Comparison of ENCODE assay signal across 8 mouse cellular contexts in the genomic region with DNA sequence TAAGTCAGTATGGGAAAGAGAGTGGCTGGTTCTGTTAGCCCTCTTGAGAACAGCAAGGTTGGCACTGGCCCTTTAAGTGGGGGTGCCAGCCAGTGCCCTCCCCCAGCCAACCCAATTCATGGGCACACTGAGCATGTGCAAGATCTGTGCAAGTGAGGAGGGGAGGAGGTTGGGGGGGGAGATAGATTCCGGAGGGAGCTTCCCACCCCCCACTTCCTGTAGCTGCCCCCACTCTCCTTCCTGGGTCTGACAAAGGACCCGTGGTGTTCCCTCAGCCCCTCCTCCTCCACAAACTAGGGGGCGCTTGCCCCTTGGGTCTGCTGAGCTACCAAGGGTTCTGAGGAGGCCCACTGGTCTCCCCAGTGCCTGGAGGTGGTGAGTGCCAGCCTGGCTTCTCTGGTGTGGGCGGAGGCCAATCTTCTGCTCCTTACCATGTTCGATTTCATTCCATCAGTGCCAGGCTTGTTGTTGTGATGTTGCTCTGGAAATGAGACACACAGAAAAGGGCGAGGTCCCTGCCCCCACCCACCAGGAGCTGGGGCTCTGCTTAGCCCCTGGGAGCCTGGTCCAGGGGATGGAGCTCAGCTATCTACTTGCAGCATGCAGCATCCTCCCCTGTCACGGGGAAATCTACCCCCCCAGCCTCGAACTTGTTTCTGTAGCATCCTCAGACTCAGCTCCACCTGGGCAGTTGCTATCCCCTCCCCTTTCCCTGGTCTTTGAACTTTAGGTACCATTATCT. TPM values are rescaled to one million over a fixed set of nuclear protein-coding genes. Genes with fewer than 3 reads are reported as not detected.
DNase-seq lines count a peak whose midpoint lies in the region; ATAC-seq and TF ChIP-seq lines count a peak whose summit lies in the region.

No protein-coding gene starts in this region.

- H3K36me3 ChIP-seq in forebrain, embryonic 16.5 days (ENCODE audit: control insufficient read depth, insufficient read depth) = peaks cover 5% of the 10 kb centered on the region
- peaks cover 19% of the 10 kb centered on the region for H3K36me3 ChIP-seq in hindbrain, embryonic 14.5 days (replicated peaks; ENCODE audit: control insufficient read depth, insufficient read depth)
- H3K36me3 ChIP-seq in lung, embryonic 15.5 days = 0 out of 2 replicates have a peak, but pooled peaks cover 3% of the 10 kb centered on the region

- no peaks in the 10 kb centered on the region for H3K9me3 ChIP-seq in forebrain, embryonic 16.5 days (ENCODE audit: control insufficient read depth, low read length)
- H3K9me3 ChIP-seq in hindbrain, embryonic 14.5 days (ENCODE audit: control insufficient read depth, low read length) = no peaks in the 10 kb centered on the region
- no peaks in the 10 kb centered on the region for H3K9me3 ChIP-seq in lung, embryonic 15.5 days

- in situ Hi-C loops in Patski (cut with MboI; ENCODE audit: low pct_unique_long_range_greater_than_20kb) = no loop called here

- peak overlapping the region; percentile 94 for H3K27ac ChIP-seq in forebrain, embryonic 16.5 days (ENCODE audit: low read length)
- H3K27ac ChIP-seq in hindbrain, embryonic 14.5 days = peak overlapping the region; percentile 92
- peak overlapping the region; percentile 88 for H3K27ac ChIP-seq in lung, embryonic 15.5 days

- H3K4me3 ChIP-seq in forebrain, embryonic 16.5 days (replicated peaks; ENCODE audit: low read length) = peak overlapping the region; percentile 46
- peak overlapping the region; percentile 25 for H3K4me3 ChIP-seq in hindbrain, embryonic 14.5 days (replicated peaks; ENCODE audit: low read length)
- H3K4me3 ChIP-seq in lung, embryonic 15.5 days = peak overlapping the region; percentile 24

- ATAC-seq in Patski = peak; percentile 44
- peak; percentile 95 for ATAC-seq in forebrain, embryonic 16.5 days
- peak; percentile 93 for ATAC-seq in hindbrain, embryonic 14.5 days (ENCODE audit: low FRiP score)
- ATAC-seq in lung, embryonic 15.5 days (ENCODE audit: borderline replicate concordance, extremely low read depth, low FRiP score, low TSS enrichment) = peak; percentile 66

- no peak for TF ChIP-seq CTCF in Patski (IDR thresholded peaks at IDR 0.05)

- CTCF ChIA-PET in Patski (lab: Charles Lee) = interaction anchor here (0.8 to 5.0 kb wide), 8 partner anchors 9 to 83 kb away, joined by 3 to 30 read pairs (median 4); a partner anchor contains a TSS

- H3K4me1 ChIP-seq in forebrain, embryonic 16.5 days (replicated peaks; ENCODE audit: control insufficient read depth, insufficient read depth, low read length) = peaks cover 14% of the 10 kb centered on the region
- H3K4me1 ChIP-seq in hindbrain, embryonic 14.5 days (replicated peaks; ENCODE audit: control insufficient read depth, insufficient read depth, low read length) = peaks cover 24% of the 10 kb centered on the region
- peaks cover 40% of the 10 kb centered on the region for H3K4me1 ChIP-seq in lung, embryonic 15.5 days

- no peak for DNase-seq in Patski (ENCODE audit: low read depth, low spot score)
- DNase-seq in cerebellum, adult 11-12 months = peak; percentile 93
- peak; percentile 80 for DNase-seq in hindbrain, embryonic 14.5 days (ENCODE audit: low spot score)
- DNase-seq in layer of hippocampus, postnatal 14 days (ENCODE audit: low spot score in 2 of 2) = peak; percentile 80 to 93
- peak; percentile 94 for DNase-seq in retina, postnatal 1 day
- DNase-seq in c-Kit-positive CD71-positive TER-119-positive erythroid progenitor cells, embryonic 14.5 days (ENCODE audit: low spot score) = no peak

- H3K9ac ChIP-seq in forebrain, embryonic 16.5 days (replicated peaks; ENCODE audit: low read depth, low read length) = peak overlapping the region; percentile 66
- peak overlapping the region; percentile 58 for H3K9ac ChIP-seq in hindbrain, embryonic 14.5 days
- H3K9ac ChIP-seq in lung, embryonic 15.5 days = peak overlapping the region; percentile 1; the same call in 1 of the 2 replicates

- H3K4me2 ChIP-seq in forebrain, embryonic 16.5 days (ENCODE audit: low read length) = peak overlapping the region; percentile 61
- peak overlapping the region; percentile 61 for H3K4me2 ChIP-seq in hindbrain, embryonic 14.5 days (replicated peaks)
- H3K4me2 ChIP-seq in lung, embryonic 15.5 days = peak overlapping the region; percentile 45

- WGBS in forebrain, embryonic 16.5 days = 17% methylated on average over 8 of the region's 8 CpGs
- 20% methylated on average over 8 of the region's 8 CpGs for WGBS in hindbrain, embryonic 14.5 days
- WGBS in lung, embryonic 15.5 days = 24% methylated on average over 8 of the region's 8 CpGs

- no peaks in the 10 kb centered on the region for H3K27me3 ChIP-seq in Patski
- H3K27me3 ChIP-seq in forebrain, embryonic 16.5 days (replicated peaks; ENCODE audit: control insufficient read depth, insufficient read depth, low read length) = no peaks in the 10 kb centered on the region
- no peaks in the 10 kb centered on the region for H3K27me3 ChIP-seq in hindbrain, embryonic 14.5 days (ENCODE audit: control insufficient read depth, insufficient read depth, low read length)
- H3K27me3 ChIP-seq in lung, embryonic 15.5 days = no peaks in the 10 kb centered on the region

- POLR2A ChIA-PET in Patski (lab: Charles Lee) = interaction anchor here (0.5 to 4.5 kb wide), 7 partner anchors 10 to 1632 kb away, joined by 3 to 48 read pairs (median 5); a partner anchor contains a TSS

RNA-seq across cellular contexts. Expression of a gene that starts 10.4 kb away (rescaled TPM):
- 20.6 TPM for polyA plus RNA-seq in Patski (2021)
- 19.9 and 25.9 TPM in 2 replicates for polyA plus RNA-seq in forebrain, embryonic 16.5 days (2015; fragmentation: Nextera tagmentation; extraction: Ambion mirVana)
- polyA plus RNA-seq in hindbrain, embryonic 14.5 days (2014; fragmentation: Nextera tagmentation; extraction: Ambion mirVana) = 20.9 and 24.2 TPM in 2 replicates
- 10 to 100 TPM; 11.2 to 16.1 TPM for total RNA-seq in layer of hippocampus, postnatal 14 days (2021)
- polyA plus RNA-seq in lung, embryonic 15.5 days (2015; fragmentation: Nextera tagmentation; extraction: Ambion mirVana) = 8.3 and 9.6 TPM in 2 replicates

RNA-seq across cellular contexts. Expression of a gene that starts 26.6 kb away (rescaled TPM):
- polyA plus RNA-seq in Patski (2021) = 47.5 TPM
- 3.5 and 4.1 TPM in 2 replicates for polyA plus RNA-seq in forebrain, embryonic 16.5 days (2015; fragmentation: Nextera tagmentation; extraction: Ambion mirVana)
- polyA plus RNA-seq in hindbrain, embryonic 14.5 days (2014; fragmentation: Nextera tagmentation; extraction: Ambion mirVana) = 5.3 and 5.6 TPM in 2 replicates
- total RNA-seq in layer of hippocampus, postnatal 14 days (2021) = 10 to 100 TPM; 50.8 to 53.8 TPM
- 4.4 and 4.5 TPM in 2 replicates for polyA plus RNA-seq in lung, embryonic 15.5 days (2015; fragmentation: Nextera tagmentation; extraction: Ambion mirVana)

RNA-seq across cellular contexts. Expression of a gene that starts 28.3 kb away (rescaled TPM):
- 22.4 TPM for polyA plus RNA-seq in Patski (2021)
- 2.7 and 6.7 TPM in 2 replicates for polyA plus RNA-seq in forebrain, embryonic 16.5 days (2015; fragmentation: Nextera tagmentation; extraction: Ambion mirVana)
- polyA plus RNA-seq in hindbrain, embryonic 14.5 days (2014; fragmentation: Nextera tagmentation; extraction: Ambion mirVana) = 6.1 and 8.0 TPM in 2 replicates
- 100 to 1,000 TPM; 120 to 128 TPM for total RNA-seq in layer of hippocampus, postnatal 14 days (2021)
- 2.7 and 3.7 TPM in 2 replicates for polyA plus RNA-seq in lung, embryonic 15.5 days (2015; fragmentation: Nextera tagmentation; extraction: Ambion mirVana)

RNA-seq across cellular contexts. Expression of a gene that starts 41.1 kb away (rescaled TPM):
- 100 TPM for polyA plus RNA-seq in Patski (2021)
- polyA plus RNA-seq in forebrain, embryonic 16.5 days (2015; fragmentation: Nextera tagmentation; extraction: Ambion mirVana) = 17.0 and 17.8 TPM in 2 replicates
- 8.3 and 10.6 TPM in 2 replicates for polyA plus RNA-seq in hindbrain, embryonic 14.5 days (2014; fragmentation: Nextera tagmentation; extraction: Ambion mirVana)
- 10 to 100 TPM; 71.0 to 80.3 TPM for total RNA-seq in layer of hippocampus, postnatal 14 days (2021)
- polyA plus RNA-seq in lung, embryonic 15.5 days (2015; fragmentation: Nextera tagmentation; extraction: Ambion mirVana) = 15.7 and 18.3 TPM in 2 replicates

RNA-seq across cellular contexts. Expression of a gene that starts 41.2 kb away (rescaled TPM):
- 56.1 TPM for polyA plus RNA-seq in Patski (2021)
- polyA plus RNA-seq in forebrain, embryonic 16.5 days (2015; fragmentation: Nextera tagmentation; extraction: Ambion mirVana) = 2.5 and 2.6 TPM in 2 replicates
- polyA plus RNA-seq in hindbrain, embryonic 14.5 days (2014; fragmentation: Nextera tagmentation; extraction: Ambion mirVana) = 1.7 and 1.9 TPM in 2 replicates
- total RNA-seq in layer of hippocampus, postnatal 14 days (2021) = 10 to 100 TPM in 1 of 2 experiments, 1 to 10 TPM in 1; 9.7 to 10.3 TPM
- 2.5 and 3.6 TPM in 2 replicates for polyA plus RNA-seq in lung, embryonic 15.5 days (2015; fragmentation: Nextera tagmentation; extraction: Ambion mirVana)

Comparison
In these comparisons a context has a peak if more than half of its experiments do, and no peak if none do; other contexts are left out.
1. ATAC-seq: peak in every context shown above with its lines; median percentile 95 in forebrain, embryonic 16.5 days; 93 in hindbrain, embryonic 14.5 days; 66 in lung, embryonic 15.5 days; 44 in Patski.
2. DNase-seq: peak in cerebellum, adult 11-12 months (single experiment), hindbrain, embryonic 14.5 days (single experiment), layer of hippocampus, postnatal 14 days (2 of 2) and retina, postnatal 1 day (single experiment); none in Patski (single experiment) and c-Kit-positive CD71-positive TER-119-positive erythroid progenitor cells, embryonic 14.5 days (single experiment).
3. H3K9ac ChIP-seq: peak in every context shown above with its lines; median percentile 66 in forebrain, embryonic 16.5 days; 58 in hindbrain, embryonic 14.5 days; 1 in lung, embryonic 15.5 days.
4. Peak in every context shown above with its lines, with median percentiles within 50 percentile points of each other: H3K27ac ChIP-seq, H3K4me2 ChIP-seq and H3K4me3 ChIP-seq.